In the genomic region with DNA sequence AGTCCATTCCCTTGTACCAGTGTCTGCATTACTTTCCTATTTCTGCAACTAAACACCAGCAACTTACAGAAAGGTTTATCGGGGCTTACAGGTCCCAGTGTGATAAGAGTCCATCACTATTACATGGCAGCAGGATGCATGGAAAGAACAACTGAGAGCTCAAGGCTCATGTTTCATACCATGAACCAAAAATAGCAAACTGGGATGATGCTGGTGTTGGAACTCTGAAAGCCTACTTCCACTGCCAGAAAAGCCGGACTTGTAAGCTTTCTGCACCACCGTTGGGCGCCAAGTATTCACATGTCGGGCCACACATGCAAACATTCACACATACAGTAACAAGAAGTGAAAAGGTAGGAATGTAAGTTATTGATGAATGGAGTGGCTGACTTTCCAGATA, we compare ENCODE assay signal across 15 mouse cellular contexts.
"Had no signal": no experiment of that assay in that cellular context is flagged by ENCODE, and none has a peak within 500 bp of the region (broad histone marks: within the 10 kb centered on the region; RNA-seq: fewer than 3 reads in every experiment).

No protein-coding gene starts in this region.

- DNase-seq: kidney, postnatal 25 days; lung, embryonic 14.5 days; lung, postnatal 10 days; lung, postnatal 4 days; midbrain, embryonic 14.5 days; right cerebral cortex, adult 18-20 months; right cerebral cortex, postnatal 25 days; thymus, postnatal 4 days had no signal

- H3K9ac ChIP-seq: liver, embryonic 12.5 days; lung, embryonic 14.5 days; neural tube, embryonic 15.5 days had no signal

- H3K4me2 ChIP-seq: liver, embryonic 12.5 days; lung, embryonic 14.5 days; neural tube, embryonic 15.5 days had no signal

- H3K4me1 ChIP-seq: limb, embryonic 10.5 days; liver, embryonic 12.5 days; midbrain, embryonic 10.5 days; neural tube, embryonic 15.5 days had no signal

- H3K4me3 ChIP-seq: left cerebral cortex, adult 2 months; limb, embryonic 10.5 days; liver, embryonic 12.5 days; midbrain, embryonic 10.5 days; myocyte; neural tube, embryonic 15.5 days had no signal

- ATAC-seq: liver, embryonic 12.5 days had no signal

- H3K27me3 ChIP-seq: liver, embryonic 12.5 days; neural tube, embryonic 15.5 days had no signal

- H3K9me3 ChIP-seq: limb, embryonic 10.5 days; liver, embryonic 12.5 days; midbrain, embryonic 10.5 days; neural tube, embryonic 15.5 days had no signal

- H3K27ac ChIP-seq: left cerebral cortex, adult 2 months; limb, embryonic 10.5 days; liver, embryonic 12.5 days; midbrain, embryonic 10.5 days; neural tube, embryonic 15.5 days; stomach, postnatal 0 days had no signal
